Mouse (Mus musculus): ENCODE data around the gene Mst1. TPM values are rescaled to one million over a fixed set of nuclear protein-coding genes. Genes with fewer than 3 reads are reported as not detected.

The Mst1 gene
- total RNA-seq (2021) = not detected

- DNase-seq (ENCODE audit: extremely low spot score in 1 of 2, low spot score in 2 of 2) = no peak
- intact Hi-C loops (cut with DNase I) = no loop called here
Measured at GRCm38 (mm10) chr9:108080168-108080567, at the start of gene Mst1. Gene Mst1 (plus strand): TSS chr9:108080436.

- DNase-seq (ENCODE audit: extremely low spot score in 1 of 2, low spot score in 2 of 2) = no peak
- intact Hi-C loops (cut with DNase I) = no loop called here
Measured at GRCm38 (mm10) chr9:108032126-108032525, 48.1 kb upstream of the Mst1 start.

- no peak for DNase-seq (ENCODE audit: extremely low spot score in 1 of 2, low spot score in 2 of 2)
- intact Hi-C loops (cut with DNase I) = no loop called here
Measured at GRCm38 (mm10) chr9:108035331-108036156, 44.7 kb upstream of the Mst1 start.

- no peak for DNase-seq (ENCODE audit: extremely low spot score in 1 of 2, low spot score in 2 of 2)
- intact Hi-C loops (cut with DNase I) = loop anchor here (5.0 kb wide), 1 partner anchor 143 kb away; no protein-coding TSS in a partner anchor
Measured at GRCm38 (mm10) chr9:108044751-108045492, 35.3 kb upstream of the Mst1 start.

- no peak for DNase-seq (ENCODE audit: extremely low spot score in 1 of 2, low spot score in 2 of 2)
- intact Hi-C loops (cut with DNase I) = loop anchor here (5.0 kb wide), 1 partner anchor 144 kb away; no protein-coding TSS in a partner anchor
Measured at GRCm38 (mm10) chr9:108046582-108046981, 33.7 kb upstream of the Mst1 start.

GRCm38 (mm10) chr9:108047601-108048565 lies 32.4 kb upstream of the Mst1 start:
- intact Hi-C loops (cut with DNase I) = loop anchor here (5.0 kb wide), 1 partner anchor 146 kb away; no protein-coding TSS in a partner anchor
- DNase-seq (ENCODE audit: extremely low spot score in 1 of 2, low spot score in 2 of 2) = no peak

GRCm38 (mm10) chr9:108048566-108048955 lies 31.7 kb upstream of the Mst1 start:
- intact Hi-C loops (cut with DNase I) = loop anchor here (5.0 kb wide), 1 partner anchor 146 kb away; no protein-coding TSS in a partner anchor
- DNase-seq (ENCODE audit: extremely low spot score in 1 of 2, low spot score in 2 of 2) = no peak

GRCm38 (mm10) chr9:108049016-108049455 lies 31.2 kb upstream of the Mst1 start, which contains the start of gene Gmppb:
Gene Gmppb (plus strand): TSS chr9:108049242.
- intact Hi-C loops (cut with DNase I) = loop anchor here (5.0 kb wide), 1 partner anchor 147 kb away; no protein-coding TSS in a partner anchor
- DNase-seq (ENCODE audit: extremely low spot score in 1 of 2, low spot score in 2 of 2) = peak; percentile 97 to 98

- DNase-seq (ENCODE audit: extremely low spot score in 1 of 2, low spot score in 2 of 2) = no peak
- intact Hi-C loops (cut with DNase I) = loop anchor here (5.0 kb wide), 2 partner anchors 87 to 147 kb away; no protein-coding TSS in a partner anchor
Measured at GRCm38 (mm10) chr9:108049561-108050251, 30.5 kb upstream of the Mst1 start.

GRCm38 (mm10) chr9:108051184-108051930 lies 28.9 kb upstream of the Mst1 start:
- DNase-seq (ENCODE audit: extremely low spot score in 1 of 2, low spot score in 2 of 2) = no peak

GRCm38 (mm10) chr9:108051931-108052220 lies 28.4 kb upstream of the Mst1 start:
- DNase-seq (ENCODE audit: extremely low spot score in 1 of 2, low spot score in 2 of 2) = no peak
- intact Hi-C loops (cut with DNase I) = loop anchor here (5.0 kb wide), 1 partner anchor 90 kb away; no protein-coding TSS in a partner anchor

More at GRCm38 (mm10) chr9:108051184-108051930, 28.9 kb upstream of the Mst1 start:
- intact Hi-C loops (cut with DNase I) = loop anchor here (5.0 kb wide), 1 partner anchor 89 kb away; no protein-coding TSS in a partner anchor

- intact Hi-C loops (cut with DNase I) = loop anchor here (5.0 kb wide), 1 partner anchor 90 kb away; no protein-coding TSS in a partner anchor
- no peak for DNase-seq (ENCODE audit: extremely low spot score in 1 of 2, low spot score in 2 of 2)
Measured at GRCm38 (mm10) chr9:108052411-108052810, 27.8 kb upstream of the Mst1 start.

GRCm38 (mm10) chr9:108052885-108053664 lies 27.2 kb upstream of the Mst1 start, which contains the start of gene Amigo3:
Gene Amigo3 (plus strand): TSS chr9:108053159.
- DNase-seq (ENCODE audit: extremely low spot score in 1 of 2, low spot score in 2 of 2) = peak; percentile 95 to 96
- intact Hi-C loops (cut with DNase I) = loop anchor here (5.0 kb wide), 1 partner anchor 91 kb away; no protein-coding TSS in a partner anchor

GRCm38 (mm10) chr9:108053665-108054225 lies 26.5 kb upstream of the Mst1 start:
- no peak for DNase-seq (ENCODE audit: extremely low spot score in 1 of 2, low spot score in 2 of 2)
- intact Hi-C loops (cut with DNase I) = loop anchor here (5.0 kb wide), 1 partner anchor 91 kb away; no protein-coding TSS in a partner anchor

GRCm38 (mm10) chr9:108054331-108055040 lies 25.8 kb upstream of the Mst1 start:
- DNase-seq (ENCODE audit: extremely low spot score in 1 of 2, low spot score in 2 of 2) = no peak
- intact Hi-C loops (cut with DNase I) = loop anchor here (5.0 kb wide), 1 partner anchor 92 kb away; no protein-coding TSS in a partner anchor

Measured in left cerebral cortex, postnatal 10 days (tissue).